Mouse (Mus musculus) stomach, postnatal 0 days (tissue): ENCODE results near the gene Mon2. TPM values are rescaled to one million over a fixed set of nuclear protein-coding genes. Genes with fewer than 3 reads are reported as not detected.

ENCODE experiments used
- ATAC-seq: fragments of 200-750 bp; cut with Nextera tagmentation; 2 replicates; pipeline ENCODE4 v1.8.0; 2017; ENCODE audit not compliant: low FRiP score, low TSS enrichment
- DNase-seq: peaks from one replicate; pipeline ENCODE4 v3.0.0-alpha.2; 2016; ENCODE audit warnings: low spot score
- H3K27ac ChIP-seq: fragments of 300-500 bp; sonication (generic); replicated peaks from 2 replicates; pipeline ENCODE4 v1.5.1; 2014; ENCODE audit warnings: mild to moderate bottlenecking, control low read depth
- H3K27me3 ChIP-seq: fragments of 300-500 bp; sonication (generic); 2 replicates; pipeline ENCODE4 v1.6.1; 2014; ENCODE audit warnings: low read length; ENCODE audit not compliant: control insufficient read depth, insufficient read depth
- H3K36me3 ChIP-seq: fragments of 300-500 bp; sonication (generic); 2 replicates; pipeline ENCODE4 v1.6.1; 2014; ENCODE audit warnings: low read length, mixed read lengths; ENCODE audit not compliant: control insufficient read depth, insufficient read depth
- H3K4me1 ChIP-seq: fragments of 300-500 bp; sonication (generic); replicated peaks from 2 replicates; pipeline ENCODE4 v1.6.1; 2014; ENCODE audit warnings: antibody characterized with exemption; ENCODE audit not compliant: control insufficient read depth, insufficient read depth
- H3K4me2 ChIP-seq: fragments of 300-500 bp; sonication (generic); replicated peaks from 2 replicates; pipeline ENCODE4 v1.6.1; 2014; ENCODE audit warnings: low read depth, mild to moderate bottlenecking, control low read depth, moderate library complexity
- H3K4me3 ChIP-seq: fragments of 300-500 bp; sonication (generic); 2 replicates; pipeline ENCODE4 v1.5.1; 2014; ENCODE audit warnings: low read depth, low read length, control low read depth
- H3K9ac ChIP-seq: fragments of 300-500 bp; sonication (generic); 2 replicates; pipeline ENCODE4 v1.6.1; 2014; ENCODE audit warnings: mild to moderate bottlenecking, low read length, control low read depth, mixed read lengths
- H3K9me3 ChIP-seq: fragments of 300-500 bp; sonication (generic); 2 replicates; pipeline ENCODE4 v1.6.1; 2016; ENCODE audit warnings: low read length; ENCODE audit not compliant: control insufficient read depth
- CTCF ChIP-seq: IDR thresholded peaks from 2 replicates; pipeline ENCODE4 v1.5.1; 2016; ENCODE audit warnings: antibody characterized with exemption, low read depth, mild to moderate bottlenecking, moderate library complexity
- EP300 ChIP-seq: optimal IDR thresholded peaks from 2 replicates; pipeline ENCODE3; 2016; ENCODE audit warnings: antibody characterized with exemption
- WGBS: fragments of 180-500 bp; shearing (Covaris S2); extraction: QIAGEN DNeasy Blood & Tissue Kit; methylation state at CpG from one replicate; pipeline ENCODE4 v1.1.7; 2014; 5-methylcytosine and 5-hydroxymethylcytosine counted together
- polyA plus RNA-seq: library from polyadenylated mRNA; unstranded; fragments of >200 nt; fragmentation: Nextera tagmentation; extraction: Ambion mirVana; gene quantifications from 2 replicates; pipeline ENCODE4 v1.2.1, GENCODE M21; 2015

The Mon2 gene
- polyA plus RNA-seq, 1 experiment from 2014 or later: 15.9 TPM

GRCm38 (mm10) chr10:123094504-123094903 is 18.2 kb upstream of the Mon2 start:
- Histone ChIP-seq H3K27ac (no peak overlapping the region), H3K27me3 (no peaks in the 10 kb centered on the region), H3K9ac (no peak overlapping the region), H3K36me3 (no peaks in the 10 kb centered on the region), H3K4me3 (no peak overlapping the region), H3K9me3 (no peaks in the 10 kb centered on the region), H3K4me1 (no peaks in the 10 kb centered on the region), H3K4me2 (no peak overlapping the region)
- no peak for DNase-seq
- WGBS: 82% methylated on average over 7 of the region's 7 CpGs
- ATAC-seq: no peak
- no peak for TF ChIP-seq CTCF
- no peak for TF ChIP-seq EP300

GRCm38 (mm10) chr10:123092577-123092976 is 16.3 kb upstream of the Mon2 start:
- no peak for DNase-seq
- Histone ChIP-seq H3K4me2 (no peak overlapping the region), H3K4me3 (no peak overlapping the region), H3K27ac (no peak overlapping the region), H3K9me3 (no peaks in the 10 kb centered on the region), H3K9ac (no peak overlapping the region), H3K36me3 (no peaks in the 10 kb centered on the region), H3K27me3 (no peaks in the 10 kb centered on the region), H3K4me1 (no peaks in the 10 kb centered on the region)
- TF ChIP-seq EP300: no peak
- no peak for TF ChIP-seq CTCF
- no peak for ATAC-seq
- WGBS: 58% methylated on average over 3 of the region's 3 CpGs

GRCm38 (mm10) chr10:123091737-123092136 is 15.4 kb upstream of the Mon2 start:
- 34% methylated on average over 5 of the region's 5 CpGs for WGBS
- H3K27me3 ChIP-seq: no peaks in the 10 kb centered on the region
- ATAC-seq (0 out of 2 replicates have a peak, but pooled peaks have one; percentile 45), DNase-seq (peak; percentile 71)
- TF ChIP-seq EP300: no peak
- peak; percentile 88 for TF ChIP-seq CTCF
- H3K36me3 ChIP-seq: no peaks in the 10 kb centered on the region
- no peak overlapping the region for H3K4me3 ChIP-seq
- no peaks in the 10 kb centered on the region for H3K9me3 ChIP-seq
- no peak overlapping the region for H3K4me2 ChIP-seq
- H3K27ac ChIP-seq: no peak overlapping the region
- H3K4me1 ChIP-seq: no peaks in the 10 kb centered on the region
- H3K9ac ChIP-seq: no peak overlapping the region

- TF ChIP-seq EP300 (no peak), CTCF (no peak)
- H3K4me2 ChIP-seq: no peak overlapping the region
- DNase-seq: peak; percentile 44
These were observed 13.2 kb upstream of the Mon2 start for GRCm38 (mm10) chr10:123089425-123089930.

GRCm38 (mm10) chr10:123086847-123087246 is 10.5 kb upstream of the Mon2 start:
- TF ChIP-seq EP300 (no peak), CTCF (no peak)
- Histone ChIP-seq H3K9me3 (no peaks in the 10 kb centered on the region), H3K36me3 (no peaks in the 10 kb centered on the region), H3K27ac (no peak overlapping the region), H3K4me3 (no peak overlapping the region), H3K9ac (no peak overlapping the region), H3K4me2 (no peak overlapping the region), H3K4me1 (no peaks in the 10 kb centered on the region), H3K27me3 (no peaks in the 10 kb centered on the region)
- whole genome bisulfite sequencing: 83% methylated on average over 2 of the region's 2 CpGs
- ATAC-seq: no peak
- DNase-seq: no peak

More at GRCm38 (mm10) chr10:123089425-123089930, 13.2 kb upstream of the Mon2 start:
- no peaks in the 10 kb centered on the region for H3K4me1 ChIP-seq
- no peak overlapping the region for H3K9ac ChIP-seq
- no peaks in the 10 kb centered on the region for H3K9me3 ChIP-seq
- no peaks in the 10 kb centered on the region for H3K27me3 ChIP-seq
- H3K36me3 ChIP-seq: no peaks in the 10 kb centered on the region
- no peak overlapping the region for H3K4me3 ChIP-seq
- peak; percentile 95 for ATAC-seq
- WGBS: 72% methylated on average over 12 of the region's 12 CpGs
- no peak overlapping the region for H3K27ac ChIP-seq

GRCm38 (mm10) chr10:123084900-123085641 is 8.8 kb upstream of the Mon2 start:
- TF ChIP-seq EP300 (no peak), CTCF (no peak)
- Histone ChIP-seq H3K27ac (no peak overlapping the region), H3K9ac (no peak overlapping the region), H3K27me3 (no peaks in the 10 kb centered on the region), H3K4me1 (no peaks in the 10 kb centered on the region), H3K4me3 (no peak overlapping the region), H3K9me3 (no peaks in the 10 kb centered on the region), H3K36me3 (no peaks in the 10 kb centered on the region), H3K4me2 (no peak overlapping the region)
- DNase-seq (no peak), ATAC-seq (no peak)
- 35% methylated on average over 10 of the region's 10 CpGs for WGBS
